Mouse (Mus musculus) central nervous system, embryonic 18 days (tissue): Measurements from ENCODE around the gene Gm3298. TPM values are rescaled to one million over a fixed set of nuclear protein-coding genes. Genes with fewer than 3 reads are reported as not detected.

Experiments used
- polyA plus RNA-seq: library from polyadenylated mRNA; depleted of rRNA; stranded (reverse); fragments of >200 nt; gene quantifications from 2 replicates; pipeline ENCODE4 v1.2.3, GENCODE M21; 2012; rRNA removed

The Gm3298 gene
- polyA plus RNA-seq, result 0.21 and 1.4 TPM in 2 replicates

GRCm38 (mm10) chr14:5015591-5015990 lies at the start of gene Gm3298:
Gene Gm3298 (plus strand): TSS chr14:5015891.

DNA sequence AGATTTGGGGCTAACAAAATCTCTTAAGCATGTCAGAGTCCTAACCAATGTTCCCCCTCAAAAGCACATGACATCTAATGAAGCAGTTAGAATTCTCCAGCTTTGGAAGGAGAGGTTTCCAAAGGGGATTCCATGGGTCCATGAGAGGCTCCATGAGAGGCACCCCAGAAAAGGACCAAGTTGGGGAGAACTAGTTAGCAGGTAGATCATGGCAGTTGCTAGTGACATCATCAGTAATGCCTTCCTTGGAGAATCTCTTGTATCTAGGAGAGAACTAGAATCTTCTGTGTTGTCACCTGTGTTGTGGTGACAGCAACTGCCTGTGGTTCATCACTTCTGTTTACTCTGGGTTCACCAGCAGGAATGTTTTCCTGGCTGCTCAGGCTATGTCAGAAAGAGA lies 32.1 kb upstream of the Gm3298 start, which contains the start of gene Gm8297:
TSS of gene Gm8297 (plus strand) at position 301 of the 400 bp plus-strand sequence.

GRCm38 (mm10) chr14:5050329-5050728 lies 34.6 kb downstream of the Gm3298 start, which contains the start of gene 4930555G01Rik:
Gene 4930555G01Rik (plus strand): TSS chr14:5050629.

Other genes starting within 250 kb of the Gm3298 start
- not detected in 2 replicates for gene Gm9602, start 239.6 kb upstream of the Gm3298 start, polyA plus RNA-seq
- gene Gm3269, start 177.8 kb upstream of the Gm3298 start, polyA plus RNA-seq, result not detected in 2 replicates
- gene Gm3264, start 160.3 kb upstream of the Gm3298 start, polyA plus RNA-seq, result 5.6 and 5.8 TPM in 2 replicates
- gene Gm3278, start 123.5 kb upstream of the Gm3298 start, polyA plus RNA-seq, result 0.12 and 0.52 TPM in 2 replicates
- 0.04 TPM in 1 of 2 replicates, not detected in the other for gene Gm8297, start 32.0 kb upstream of the Gm3298 start, polyA plus RNA-seq
- gene 4930555G01Rik, start 34.7 kb downstream of the Gm3298 start, polyA plus RNA-seq, result not detected in 2 replicates
- 25.9 and 27.5 TPM in 2 replicates for gene Gm8281, start 55.1 kb downstream of the Gm3298 start, polyA plus RNA-seq
- not detected in 2 replicates for gene Gm8279, start 115.6 kb downstream of the Gm3298 start, polyA plus RNA-seq
- gene Gm3317, start 148.6 kb downstream of the Gm3298 start, polyA plus RNA-seq, result not detected in 2 replicates
- gene Gm8271, start 169.9 kb downstream of the Gm3298 start, polyA plus RNA-seq, result not detected in 2 replicates
- gene Gm3526, start 244.7 kb downstream of the Gm3298 start, polyA plus RNA-seq, result not detected in 2 replicates